Mouse (Mus musculus) lung, embryonic 16.5 days (tissue): ENCODE data around the gene Kif1a. TPM values are rescaled to one million over a fixed set of nuclear protein-coding genes. Genes with fewer than 3 reads are reported as not detected.
A peak's percentile ranks its signal among the peaks of the same experiment; 100 is the strongest.

Source experiments
- ATAC-seq: fragments of 200-750 bp; cut with Nextera tagmentation; 2 replicates; pipeline ENCODE4 v1.8.0; 2017; ENCODE audit warnings: low read depth, mild to moderate bottlenecking, moderate library complexity
- H3K27ac ChIP-seq: fragments of 300-500 bp; sonication (generic); 2 replicates; pipeline ENCODE4 v1.5.1; 2014; ENCODE audit warnings: mild to moderate bottlenecking, control low read depth, low read length
- H3K27me3 ChIP-seq: fragments of 300-500 bp; sonication (generic); 2 replicates; pipeline ENCODE4 v1.6.1; 2014; ENCODE audit warnings: low read depth, low read length, mixed read lengths; ENCODE audit not compliant: control insufficient read depth, insufficient read depth
- H3K36me3 ChIP-seq: fragments of 300-500 bp; sonication (generic); 2 replicates; pipeline ENCODE4 v1.6.1; 2014; ENCODE audit warnings: low read length; ENCODE audit not compliant: control insufficient read depth, insufficient read depth
- H3K4me1 ChIP-seq: fragments of 300-500 bp; sonication (generic); replicated peaks from 2 replicates; pipeline ENCODE4 v1.6.1; 2014; ENCODE audit warnings: low read length, mixed read lengths; ENCODE audit not compliant: control insufficient read depth, insufficient read depth
- H3K4me2 ChIP-seq: fragments of 300-500 bp; sonication (generic); 2 replicates; pipeline ENCODE4 v1.6.1; 2014; ENCODE audit warnings: low read depth, low read length, control low read depth
- H3K4me3 ChIP-seq: fragments of 300-500 bp; sonication (generic); 2 replicates; pipeline ENCODE4 v1.5.1; 2014; ENCODE audit warnings: mild to moderate bottlenecking, low read length, control low read depth
- H3K9ac ChIP-seq: fragments of 300-500 bp; sonication (generic); 2 replicates; pipeline ENCODE4 v1.6.1; 2014; ENCODE audit warnings: low read length, control low read depth
- H3K9me3 ChIP-seq: fragments of 300-500 bp; sonication (generic); 2 replicates; pipeline ENCODE4 v1.6.1; 2016; ENCODE audit warnings: low read length; ENCODE audit not compliant: control insufficient read depth
- WGBS: fragments of 180-500 bp; shearing (Covaris S2); extraction: QIAGEN DNeasy Blood & Tissue Kit; methylation state at CpG from one replicate; pipeline ENCODE4 v1.1.7; 2014; 5-methylcytosine and 5-hydroxymethylcytosine counted together
- polyA plus RNA-seq: library from polyadenylated mRNA; unstranded; fragments of >200 nt; fragmentation: Nextera tagmentation; extraction: Ambion mirVana; gene quantifications from 2 replicates; pipeline ENCODE4 v1.2.1, GENCODE M21; 2015

Gene Kif1a
- polyA plus RNA-seq, 1 experiment from 2014 or later, result 7.9 TPM

GRCm38 (mm10) chr1:93035981-93036380 lies 65.8 kb downstream of the Kif1a start:
- H3K27me3 ChIP-seq, result no peaks in the 10 kb centered on the region
- H3K4me1 ChIP-seq, result no peaks in the 10 kb centered on the region
- ATAC-seq, result no peak
- no peak overlapping the region for H3K27ac ChIP-seq
- H3K4me3 ChIP-seq, result no peak overlapping the region
- peaks cover 2% of the 10 kb centered on the region; the same call in 1 of the 2 replicates for H3K9me3 ChIP-seq
- H3K36me3 ChIP-seq, result no peaks in the 10 kb centered on the region
- 54% methylated on average over 4 of the region's 4 CpGs for WGBS
- H3K9ac ChIP-seq, result no peak overlapping the region
- H3K4me2 ChIP-seq, result no peak overlapping the region

- Histone ChIP-seq H3K4me1 (no peaks in the 10 kb centered on the region), H3K9ac (no peak overlapping the region), H3K9me3 (peaks cover 2% of the 10 kb centered on the region; the same call in 1 of the 2 replicates), H3K27ac (no peak overlapping the region), H3K36me3 (no peaks in the 10 kb centered on the region), H3K4me3 (no peak overlapping the region), H3K27me3 (no peaks in the 10 kb centered on the region), H3K4me2 (no peak overlapping the region)
- 46% methylated on average over 8 of the region's 8 CpGs for WGBS
- ATAC-seq, result no peak
Measured at GRCm38 (mm10) chr1:93033989-93034388, 67.8 kb downstream of the Kif1a start.

- no peak for ATAC-seq
- Histone ChIP-seq H3K27ac (no peak overlapping the region), H3K4me1 (no peaks in the 10 kb centered on the region), H3K4me2 (no peak overlapping the region), H3K36me3 (no peaks in the 10 kb centered on the region), H3K9ac (no peak overlapping the region), H3K9me3 (no peaks in the 10 kb centered on the region), H3K4me3 (no peak overlapping the region), H3K27me3 (no peaks in the 10 kb centered on the region)
- WGBS, result 82% methylated on average over 3 of the region's 3 CpGs
Measured at GRCm38 (mm10) chr1:93031199-93031598, 70.6 kb downstream of the Kif1a start.

GRCm38 (mm10) chr1:93030060-93030459 lies 71.7 kb downstream of the Kif1a start:
- Histone ChIP-seq H3K27me3 (no peaks in the 10 kb centered on the region), H3K27ac (no peak overlapping the region), H3K4me1 (no peaks in the 10 kb centered on the region), H3K36me3 (no peaks in the 10 kb centered on the region), H3K4me2 (no peak overlapping the region), H3K9ac (no peak overlapping the region), H3K4me3 (no peak overlapping the region), H3K9me3 (no peaks in the 10 kb centered on the region)
- ATAC-seq, result no peak
- 61% methylated on average over 2 of the region's 2 CpGs for WGBS

- no peak for ATAC-seq
- Histone ChIP-seq H3K36me3 (no peaks in the 10 kb centered on the region), H3K9ac (no peak overlapping the region), H3K27me3 (no peaks in the 10 kb centered on the region), H3K4me3 (no peak overlapping the region), H3K4me1 (no peaks in the 10 kb centered on the region), H3K4me2 (no peak overlapping the region), H3K27ac (no peak overlapping the region), H3K9me3 (no peaks in the 10 kb centered on the region)
- 93% methylated on average over 10 of the region's 10 CpGs for WGBS
Measured at GRCm38 (mm10) chr1:93029387-93029786, 72.4 kb downstream of the Kif1a start.

GRCm38 (mm10) chr1:93026600-93026999 lies 75.2 kb downstream of the Kif1a start:
- WGBS, result 80% methylated on average over 8 of the region's 8 CpGs
- Histone ChIP-seq H3K27ac (no peak overlapping the region), H3K9me3 (no peaks in the 10 kb centered on the region), H3K4me2 (no peak overlapping the region), H3K36me3 (no peaks in the 10 kb centered on the region), H3K9ac (no peak overlapping the region), H3K4me1 (no peaks in the 10 kb centered on the region), H3K4me3 (no peak overlapping the region), H3K27me3 (no peaks in the 10 kb centered on the region)
- ATAC-seq, result no peak

- Histone ChIP-seq H3K27me3 (no peaks in the 10 kb centered on the region), H3K4me2 (no peak overlapping the region), H3K9me3 (no peaks in the 10 kb centered on the region), H3K4me3 (no peak overlapping the region), H3K4me1 (no peaks in the 10 kb centered on the region), H3K27ac (no peak overlapping the region), H3K9ac (no peak overlapping the region), H3K36me3 (no peaks in the 10 kb centered on the region)
- WGBS, result 84% methylated on average over 4 of the region's 4 CpGs
- no peak for ATAC-seq
Measured at GRCm38 (mm10) chr1:93020602-93021001, 81.1 kb downstream of the Kif1a start.

GRCm38 (mm10) chr1:93018716-93019115 lies 83.0 kb downstream of the Kif1a start:
- Histone ChIP-seq H3K9me3 (no peaks in the 10 kb centered on the region), H3K36me3 (no peaks in the 10 kb centered on the region), H3K27ac (no peak overlapping the region), H3K9ac (no peak overlapping the region), H3K4me1 (no peaks in the 10 kb centered on the region), H3K27me3 (no peaks in the 10 kb centered on the region), H3K4me3 (no peak overlapping the region), H3K4me2 (no peak overlapping the region)
- 79% methylated on average over 10 of the region's 10 CpGs for WGBS
- ATAC-seq, result no peak

GRCm38 (mm10) chr1:93015136-93015535 lies 86.6 kb downstream of the Kif1a start:
- H3K27me3 ChIP-seq, result no peaks in the 10 kb centered on the region

GRCm38 (mm10) chr1:93014460-93014859 lies 87.3 kb downstream of the Kif1a start:
- H3K4me3 ChIP-seq, result no peak overlapping the region
- ATAC-seq, result peak; percentile 68

More at GRCm38 (mm10) chr1:93015136-93015535, 86.6 kb downstream of the Kif1a start:
- Histone ChIP-seq H3K9ac (no peak overlapping the region), H3K9me3 (no peaks in the 10 kb centered on the region), H3K4me3 (no peak overlapping the region), H3K4me1 (no peaks in the 10 kb centered on the region), H3K4me2 (no peak overlapping the region), H3K27ac (no peak overlapping the region), H3K36me3 (no peaks in the 10 kb centered on the region)
- WGBS, result 61% methylated on average over 2 of the region's 2 CpGs
- ATAC-seq, result no peak

More at GRCm38 (mm10) chr1:93014460-93014859, 87.3 kb downstream of the Kif1a start:
- H3K4me1 ChIP-seq, result no peaks in the 10 kb centered on the region
- no peaks in the 10 kb centered on the region for H3K36me3 ChIP-seq
- no peaks in the 10 kb centered on the region for H3K27me3 ChIP-seq
- no peak overlapping the region for H3K27ac ChIP-seq
- no peak overlapping the region for H3K4me2 ChIP-seq
- no peak overlapping the region for H3K9ac ChIP-seq
- H3K9me3 ChIP-seq, result no peaks in the 10 kb centered on the region
